Mouse (Mus musculus) liver, adult 2 months (tissue): ENCODE measurements around the gene Auts2.

ENCODE experiments used
- CTCF ChIP-seq: fragments of 200-500 bp; IDR thresholded peaks from 2 replicates; pipeline ENCODE4 v1.5.1; 2011; ENCODE audit warnings: low read depth, low read length, control low read depth
- POLR2A ChIP-seq: fragments of 200-500 bp; IDR thresholded peaks from 2 replicates; pipeline ENCODE4 v1.6.1; 2011; ENCODE audit warnings: low read length, control low read depth; ENCODE audit not compliant: insufficient read depth; ENCODE audit errors: extremely low read depth

DNA sequence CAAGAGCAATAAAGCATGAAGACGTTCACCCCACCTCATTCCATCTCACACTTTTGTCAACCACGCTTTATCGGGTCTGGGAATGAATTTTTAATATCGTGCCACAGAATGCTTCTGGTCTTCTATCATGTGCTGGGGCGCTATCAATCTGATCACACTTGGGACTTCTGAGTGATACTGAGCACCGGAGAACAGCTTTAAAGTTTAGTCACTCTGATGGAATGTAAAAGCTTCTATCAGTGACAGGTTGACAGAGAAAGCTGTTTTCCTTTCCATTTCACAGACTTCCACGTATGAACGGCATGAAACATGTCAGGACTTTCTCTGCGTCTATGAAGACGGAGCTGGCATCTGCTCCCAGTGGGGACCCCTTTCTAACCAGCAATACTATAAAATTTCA, 739.5 kb downstream of the Auts2 start:
- TF ChIP-seq POLR2A (no peak), CTCF (no peak)
